Mouse (Mus musculus): Measurements from ENCODE around the gene Tmem163.

- TF ChIP-seq CTCF (IDR thresholded peaks at IDR 0.05; ENCODE audit: borderline replicate concordance, extremely low read depth, insufficient read depth, insufficient read length) (no peak), POLR2A (IDR thresholded peaks at IDR 0.05; ENCODE audit: borderline replicate concordance, extremely low read depth, insufficient read depth, insufficient read length, poor library complexity, severe bottlenecking) (no peak)
Observed at GRCm38 (mm10) chr1:127441736-127442135, 237.6 kb downstream of the Tmem163 start.
